Mouse (Mus musculus) liver, embryonic 14.5 days (tissue): ENCODE results near the gene 4933406M09Rik. TPM values are rescaled to one million over a fixed set of nuclear protein-coding genes. Genes with fewer than 3 reads are reported as not detected.

Experiments used
- ATAC-seq: fragments of 200-750 bp; cut with Nextera tagmentation; 2 replicates; pipeline ENCODE4 v1.8.0; 2017; ENCODE audit warnings: moderate number of reproducible peaks, mild to moderate bottlenecking, moderate library complexity; ENCODE audit not compliant: insufficient read depth
- DNase-seq, 3 experiments: peaks; one replicate each; pipeline ENCODE4 v3.0.0-alpha.2; 2012 to 2013; ENCODE audit warnings: low read depth in 3 of 3, low spot score in 3 of 3
- H3K27ac ChIP-seq: fragments of 300-500 bp; sonication (generic); 2 replicates; pipeline ENCODE4 v1.5.1; 2014; ENCODE audit warnings: moderate library complexity, mild to moderate bottlenecking, control low read depth, inconsistent platforms
- H3K27me3 ChIP-seq: fragments of 300-500 bp; sonication (generic); 2 replicates; pipeline ENCODE4 v1.6.1; 2014; ENCODE audit warnings: mild to moderate bottlenecking, low read length, moderate library complexity; ENCODE audit not compliant: control insufficient read depth, insufficient read depth
- H3K36me3 ChIP-seq: fragments of 300-500 bp; sonication (generic); replicated peaks from 2 replicates; pipeline ENCODE4 v1.6.1; 2014; ENCODE audit warnings: low read depth; ENCODE audit not compliant: control insufficient read depth, insufficient read depth
- H3K4me1 ChIP-seq, 2 experiments: fragments of 200-500 bp in 1 of 2; fragments of 300-500 bp in 1 of 2; sonication (generic) in 1 of 2; replicated peaks; 2 replicates each; pipeline ENCODE4 v1.6.1; 2012 to 2014; ENCODE audit warnings: antibody characterized with exemption in 1 of 2, inconsistent platforms in 1 of 2, low read length in 1 of 2; ENCODE audit not compliant: control insufficient read depth in 2 of 2, insufficient read depth in 2 of 2
- H3K4me2 ChIP-seq: fragments of 300-500 bp; sonication (generic); 2 replicates; pipeline ENCODE4 v1.6.1; 2014; ENCODE audit warnings: low read depth, mild to moderate bottlenecking, control low read depth, moderate library complexity
- H3K4me3 ChIP-seq, 2 experiments: fragments of 200-500 bp in 1 of 2; fragments of 300-500 bp in 1 of 2; sonication (generic) in 1 of 2; 2 replicates each; pipeline ENCODE4 v1.5.1; 2012 to 2014; ENCODE audit warnings: low read depth in 2 of 2, low read length in 2 of 2, mild to moderate bottlenecking in 2 of 2, control low read depth in 1 of 2, inconsistent platforms in 1 of 2, moderate library complexity in 1 of 2; ENCODE audit not compliant: insufficient read depth in 1 of 2
- H3K9ac ChIP-seq: fragments of 300-500 bp; sonication (generic); replicated peaks from 2 replicates; pipeline ENCODE4 v1.6.1; 2014; ENCODE audit warnings: mild to moderate bottlenecking, control low read depth, moderate library complexity
- H3K9me3 ChIP-seq: fragments of 300-500 bp; sonication (generic); 2 replicates; pipeline ENCODE4 v1.6.1; 2016; ENCODE audit warnings: low read length, mixed read lengths; ENCODE audit not compliant: control insufficient read depth
- CTCF ChIP-seq: IDR thresholded peaks from 2 replicates; pipeline ENCODE4 v1.5.1; 2016; ENCODE audit warnings: antibody characterized with exemption, low read depth, control low read depth
- EP300 ChIP-seq: IDR thresholded peaks from 2 replicates; pipeline ENCODE4 v1.6.1; 2016; ENCODE audit warnings: antibody characterized with exemption, low read depth
- WGBS: fragments of 180-500 bp; shearing (Covaris S2); extraction: QIAGEN DNeasy Blood & Tissue Kit; methylation state at CpG from one replicate; pipeline ENCODE4 v1.1.7; 2014; ENCODE audit not compliant: insufficient replicate concordance; 5-methylcytosine and 5-hydroxymethylcytosine counted together
- polyA plus RNA-seq, 2 experiments: library from polyadenylated mRNA; depleted of rRNA in 1 of 2; stranded (reverse) in 1 of 2; unstranded in 1 of 2; fragments of >200 nt; fragmentation: Nextera tagmentation in 1 of 2; extraction: Ambion mirVana in 1 of 2; gene quantifications; 2 replicates each; pipeline versions ENCODE4 v1.2.1 to v1.2.3; 2012 to 2014

4933406M09Rik gene
- polyA plus RNA-seq, 2 experiments, result not detected

DNA sequence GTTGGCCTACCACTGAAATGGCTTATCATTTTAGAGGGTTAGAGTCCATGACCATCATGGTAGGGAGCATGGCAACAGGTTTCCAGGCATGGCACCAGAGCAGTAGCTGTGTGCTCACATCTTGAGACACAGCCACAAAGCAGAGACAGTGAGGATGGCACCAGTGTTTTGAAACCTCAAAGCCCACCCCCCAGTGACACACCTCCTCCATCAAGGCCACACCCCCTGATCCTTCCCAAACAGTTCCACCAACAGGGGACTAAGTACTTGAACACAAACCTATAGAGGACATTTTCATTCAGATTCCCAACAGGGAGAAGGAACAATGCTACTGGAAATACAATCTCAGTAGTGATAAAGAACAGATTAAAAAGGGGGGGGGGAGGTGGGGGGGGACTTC, 564 bp upstream of the 4933406M09Rik start:
- H3K27me3 ChIP-seq, result no peaks in the 10 kb centered on the region; the same call in 1 of the 2 replicates

DNA sequence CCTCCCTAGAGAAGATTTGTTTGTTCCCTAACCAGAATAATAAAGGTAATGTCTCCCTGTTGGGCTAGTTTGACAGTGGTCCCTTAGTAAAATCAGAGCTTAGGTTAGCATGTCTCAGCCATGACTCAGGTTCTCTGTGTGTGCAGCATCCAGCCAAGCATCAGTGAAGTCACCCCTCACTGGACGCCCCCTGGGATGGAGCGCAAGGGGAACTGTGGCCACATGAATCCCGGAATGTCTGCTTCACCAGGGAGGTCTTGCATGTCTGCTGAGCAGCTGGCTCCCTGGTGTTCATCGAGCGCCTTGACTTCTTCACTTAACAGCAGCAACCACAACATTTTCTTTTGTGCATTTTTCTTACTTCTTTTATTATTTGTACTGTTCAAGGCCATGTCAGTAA, 8.1 kb downstream of the 4933406M09Rik start:
- Histone ChIP-seq H3K27me3 (no peaks in the 10 kb centered on the region), H3K9ac (no peak overlapping the region), H3K36me3 (no peaks in the 10 kb centered on the region), H3K4me3 (no peak overlapping the region), H3K9me3 (no peaks in the 10 kb centered on the region), H3K4me1 (no peaks in the 10 kb centered on the region), H3K27ac (no peak overlapping the region), H3K4me2 (no peak overlapping the region)
- ATAC-seq (no peak), DNase-seq (no peak)
- TF ChIP-seq EP300, result no peak
- TF ChIP-seq CTCF, result no peak
- 80% methylated on average over 5 of the region's 5 CpGs for WGBS

More for the DNA sequence above, 564 bp upstream of the 4933406M09Rik start:
- Histone ChIP-seq H3K4me2 (no peak overlapping the region), H3K4me1 (peaks cover 3 to 8% of the 10 kb centered on the region in 2 experiments; a peak in 3 of 4 replicates), H3K36me3 (no peaks in the 10 kb centered on the region), H3K27ac (no peak overlapping the region), H3K9me3 (no peaks in the 10 kb centered on the region), H3K4me3 (no peak overlapping the region), H3K9ac (no peak overlapping the region)
- TF ChIP-seq CTCF (no peak), EP300 (no peak)
- ATAC-seq, result no peak
- no peak for DNase-seq

DNA sequence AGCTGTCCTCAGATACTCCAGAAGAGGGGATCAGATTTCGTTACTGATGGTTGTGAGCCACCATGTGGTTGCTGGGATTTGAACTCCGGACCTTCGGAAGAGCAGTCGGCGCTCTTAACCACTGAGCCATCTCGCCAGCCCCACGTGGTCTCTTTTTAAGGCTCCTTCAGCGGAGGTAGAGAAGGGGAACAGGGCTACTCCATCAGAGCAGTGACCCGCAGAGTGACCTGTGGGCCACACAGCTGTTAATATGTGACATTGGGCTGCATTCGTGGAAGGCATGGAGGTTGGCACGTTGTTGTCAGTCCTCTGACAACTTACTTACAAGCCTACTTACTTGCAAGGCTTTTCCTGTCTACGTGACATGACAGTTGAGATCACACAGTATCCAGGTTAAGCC, 12.5 kb downstream of the 4933406M09Rik start:
- H3K27ac ChIP-seq, result no peak overlapping the region
- no peak for DNase-seq
- H3K4me1 ChIP-seq, result no peaks in the 10 kb centered on the region; a peak in 1 of 4 replicates
- no peaks in the 10 kb centered on the region for H3K36me3 ChIP-seq
- TF ChIP-seq CTCF, result no peak
- no peak for TF ChIP-seq EP300
- H3K9ac ChIP-seq, result no peak overlapping the region
- ATAC-seq, result no peak
- no peaks in the 10 kb centered on the region for H3K27me3 ChIP-seq
- 78% methylated on average over 12 of the region's 12 CpGs for WGBS
- H3K9me3 ChIP-seq, result peaks cover 2% of the 10 kb centered on the region
- H3K4me2 ChIP-seq, result no peak overlapping the region
- no peak overlapping the region for H3K4me3 ChIP-seq

DNA sequence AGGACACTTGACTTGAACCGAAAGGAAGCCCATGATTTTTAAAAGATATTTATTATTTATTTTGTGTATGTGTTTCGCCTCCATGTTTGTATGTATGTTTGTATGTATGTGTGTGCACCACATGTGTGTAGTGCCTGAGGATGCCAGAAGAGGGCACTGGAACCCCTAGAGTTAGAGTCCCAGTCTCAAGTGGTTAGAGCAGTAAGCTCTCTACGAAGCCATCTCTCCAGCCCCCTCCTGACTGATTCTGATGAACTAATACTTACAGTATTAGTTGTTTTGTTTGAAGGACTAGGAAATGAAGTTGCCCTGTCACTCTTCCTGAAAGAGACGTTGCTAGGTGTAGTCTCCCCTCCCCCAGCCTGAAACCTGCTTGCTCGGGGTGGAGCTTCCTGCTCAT, 14.0 kb downstream of the 4933406M09Rik start:
- Histone ChIP-seq H3K4me3 (no peak overlapping the region), H3K27me3 (no peaks in the 10 kb centered on the region), H3K4me1 (no peaks in the 10 kb centered on the region; a peak in 1 of 4 replicates), H3K36me3 (no peaks in the 10 kb centered on the region), H3K9me3 (peaks cover 2% of the 10 kb centered on the region), H3K27ac (no peak overlapping the region), H3K4me2 (no peak overlapping the region), H3K9ac (no peak overlapping the region)
- no peak for TF ChIP-seq EP300
- peak; percentile 46 for TF ChIP-seq CTCF
- DNase-seq (peak in 1 of 3 experiments; percentile 37), ATAC-seq (0 out of 2 replicates have a peak, but pooled peaks have one; percentile 37)
- WGBS, result 57% methylated on average over 5 of the region's 5 CpGs

DNA sequence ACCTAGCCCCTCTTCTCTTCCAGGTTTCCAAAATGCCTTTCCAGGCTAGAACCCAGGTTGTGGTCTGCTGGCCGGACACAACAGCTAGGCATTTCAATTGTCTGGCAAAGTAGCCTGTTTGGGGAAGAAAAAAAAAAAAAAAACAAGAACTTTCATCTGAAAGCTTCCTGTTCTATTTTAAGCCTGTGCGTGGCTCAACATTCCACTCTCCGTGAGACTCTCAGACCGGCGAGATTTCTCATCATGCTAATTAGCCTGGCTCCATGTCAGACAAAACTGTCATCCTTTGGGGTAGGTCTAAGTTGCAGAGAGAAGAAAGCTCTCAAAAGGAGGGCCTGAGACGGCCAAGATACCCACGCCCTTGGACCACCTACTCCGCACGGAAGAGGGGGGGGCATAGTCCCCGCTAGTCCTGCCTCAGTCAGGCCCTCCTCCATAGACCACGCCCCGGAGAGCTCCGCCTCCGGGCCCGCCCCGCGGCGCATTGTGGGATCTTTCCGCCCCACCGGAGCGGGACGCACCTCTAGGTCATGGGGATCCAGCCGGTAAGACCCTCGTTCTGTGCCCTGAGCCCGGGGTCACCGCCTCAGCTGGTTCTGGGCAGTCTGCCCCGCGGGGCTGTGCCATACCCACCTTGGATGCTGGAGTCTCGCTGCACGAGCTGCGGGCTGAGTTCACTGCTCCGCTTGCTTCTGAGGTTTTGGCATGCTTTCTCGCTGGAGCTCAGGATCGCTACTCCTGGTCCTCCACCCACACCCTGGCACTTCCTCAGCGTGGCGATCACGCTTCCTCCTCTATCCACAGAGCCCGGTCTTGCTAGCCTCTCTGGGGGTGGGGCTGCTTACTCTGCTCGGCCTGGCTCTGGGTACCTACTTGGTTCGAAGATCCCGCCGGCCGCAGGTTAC, 20.0 kb downstream of the 4933406M09Rik start, which contains the start of gene Cyb5r1:
Gene Cyb5r1 (plus strand): TSS at position 51 of the 905 bp plus-strand sequence.
- under 1% methylated on average over 43 of the region's 43 CpGs for WGBS
- TF ChIP-seq CTCF (no peak), EP300 (no peak)
- peak within 1 kb of the TSS; percentile 88 for H3K9ac ChIP-seq
- ATAC-seq, result peak; percentile 99
- peaks cover 18% of the 10 kb centered on the region for H3K36me3 ChIP-seq
- no peaks in the 10 kb centered on the region for H3K9me3 ChIP-seq
- H3K27ac ChIP-seq, result peak within 1 kb of the TSS; percentile 71
- no peaks in the 10 kb centered on the region for H3K27me3 ChIP-seq
- peak within 1 kb of the TSS; percentile 80 for H3K4me2 ChIP-seq
- H3K4me1 ChIP-seq, result peaks cover 6 to 7% of the 10 kb centered on the region in 2 experiments; a peak in 3 of 4 replicates
- peak within 1 kb of the TSS; percentile 69 to 80 for H3K4me3 ChIP-seq
- DNase-seq, result peak; percentile 54 to 65 (median 60)
